Mouse (Mus musculus): ENCODE results near the gene Aldh1a2.
A peak's percentile ranks its signal among the peaks of the same experiment; 100 is the strongest.

The Aldh1a2 gene

DNA sequence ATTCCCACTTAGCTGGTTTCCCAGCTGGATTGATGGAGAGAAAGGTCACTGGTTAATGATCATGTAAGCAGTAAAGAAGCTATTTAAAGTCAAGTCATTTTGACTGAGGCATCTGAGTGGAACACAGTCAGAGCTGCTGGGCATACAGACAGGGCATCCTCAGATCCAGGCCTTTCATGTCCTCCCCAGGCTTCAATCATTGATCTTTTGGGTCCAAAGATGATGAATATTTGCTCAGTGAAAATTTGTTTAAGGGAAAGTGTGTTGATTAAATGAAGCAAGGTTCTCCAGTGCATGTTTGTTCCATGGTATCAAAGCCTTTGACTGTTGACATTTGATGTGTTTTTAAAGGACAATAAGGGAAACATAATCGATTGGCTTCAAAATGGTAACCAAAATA is 39.9 kb upstream of the Aldh1a2 start:
- Histone ChIP-seq H3K9me3 (ENCODE audit: low read length) (no peaks in the 10 kb centered on the region), H3K27me3 (ENCODE audit: insufficient read depth, low read length) (no peaks in the 10 kb centered on the region), H3K4me3 (replicated peaks; ENCODE audit: low read length) (no peak overlapping the region), H3K36me3 (ENCODE audit: insufficient read depth, low read length) (no peaks in the 10 kb centered on the region), H3K4me1 (replicated peaks; ENCODE audit: low read depth, low read length) (peaks cover 9% of the 10 kb centered on the region)
- TF ChIP-seq NANOG (IDR thresholded peaks at IDR 0.05; ENCODE audit: borderline replicate concordance, low read length) = no peak
- TF ChIP-seq CTCF (conservative IDR thresholded peaks at IDR 0.05; ENCODE audit: low read length) = no peak
- no peak for TF ChIP-seq POU5F1 (IDR thresholded peaks at IDR 0.05; ENCODE audit: borderline replicate concordance, low read length)

DNA sequence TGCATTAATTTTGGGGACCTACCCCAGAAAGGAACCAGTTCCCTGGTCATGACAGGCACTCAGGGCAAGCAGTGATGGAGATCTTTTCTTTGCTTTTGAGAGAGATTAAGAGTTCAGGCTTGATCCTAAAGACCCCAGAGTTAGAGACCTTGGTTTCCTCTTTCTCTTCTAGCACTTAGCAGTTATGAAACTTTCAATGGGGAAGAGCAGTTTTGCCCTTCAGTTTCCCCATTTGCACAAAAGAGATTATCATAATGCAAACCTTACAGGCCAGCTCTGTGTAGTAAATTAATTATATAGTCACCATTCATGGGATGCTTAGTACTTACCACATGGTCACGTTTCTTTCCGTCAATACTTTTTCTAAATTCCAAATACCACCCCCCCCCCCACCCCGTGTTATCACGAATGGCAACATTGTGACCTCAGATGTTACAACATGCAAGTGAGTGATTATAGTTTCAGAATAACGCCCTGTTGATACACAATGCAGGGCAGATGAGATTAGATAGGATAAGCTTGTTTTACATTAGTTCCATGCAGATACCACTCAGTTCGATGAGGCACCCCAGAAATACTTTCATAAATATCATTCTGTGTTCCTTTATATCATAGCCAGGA is 36.2 kb upstream of the Aldh1a2 start:
- no peaks in the 10 kb centered on the region for H3K9me3 ChIP-seq (ENCODE audit: low read length)
- H3K4me1 ChIP-seq (replicated peaks; ENCODE audit: low read depth, low read length) = peaks cover 23% of the 10 kb centered on the region
- H3K36me3 ChIP-seq (ENCODE audit: insufficient read depth, low read length) = no peaks in the 10 kb centered on the region
- no peak for TF ChIP-seq POU5F1 (IDR thresholded peaks at IDR 0.05; ENCODE audit: borderline replicate concordance, low read length)
- no peaks in the 10 kb centered on the region for H3K27me3 ChIP-seq (ENCODE audit: insufficient read depth, low read length)
- no peak overlapping the region for H3K4me3 ChIP-seq (replicated peaks; ENCODE audit: low read length)

- Histone ChIP-seq H3K36me3 (ENCODE audit: insufficient read depth, low read length) (no peaks in the 10 kb centered on the region), H3K27me3 (ENCODE audit: insufficient read depth, low read length) (no peaks in the 10 kb centered on the region), H3K9me3 (ENCODE audit: low read length) (no peaks in the 10 kb centered on the region), H3K4me3 (replicated peaks; ENCODE audit: low read length) (no peak overlapping the region), H3K4me1 (replicated peaks; ENCODE audit: low read depth, low read length) (peaks cover 23% of the 10 kb centered on the region)
- TF ChIP-seq POU5F1 (IDR thresholded peaks at IDR 0.05; ENCODE audit: borderline replicate concordance, low read length) (no peak), NANOG (IDR thresholded peaks at IDR 0.05; ENCODE audit: borderline replicate concordance, low read length) (no peak), CTCF (conservative IDR thresholded peaks at IDR 0.05; ENCODE audit: low read length) (no peak; the same call in 1 of the 2 replicates)
These were observed 35.5 kb upstream of the Aldh1a2 start for GRCm38 (mm10) chr9:71179964-71180700.

- Histone ChIP-seq H3K27me3 (ENCODE audit: insufficient read depth, low read length) (no peaks in the 10 kb centered on the region), H3K36me3 (ENCODE audit: insufficient read depth, low read length) (no peaks in the 10 kb centered on the region), H3K4me1 (replicated peaks; ENCODE audit: low read depth, low read length) (peaks cover 32% of the 10 kb centered on the region), H3K9me3 (ENCODE audit: low read length) (no peaks in the 10 kb centered on the region), H3K4me3 (replicated peaks; ENCODE audit: low read length) (no peak overlapping the region)
- TF ChIP-seq POU5F1 (IDR thresholded peaks at IDR 0.05; ENCODE audit: borderline replicate concordance, low read length) (no peak), NANOG (IDR thresholded peaks at IDR 0.05; ENCODE audit: borderline replicate concordance, low read length) (no peak), CTCF (conservative IDR thresholded peaks at IDR 0.05; ENCODE audit: low read length) (no peak)
These were observed 30.3 kb upstream of the Aldh1a2 start for GRCm38 (mm10) chr9:71185285-71185684.

DNA sequence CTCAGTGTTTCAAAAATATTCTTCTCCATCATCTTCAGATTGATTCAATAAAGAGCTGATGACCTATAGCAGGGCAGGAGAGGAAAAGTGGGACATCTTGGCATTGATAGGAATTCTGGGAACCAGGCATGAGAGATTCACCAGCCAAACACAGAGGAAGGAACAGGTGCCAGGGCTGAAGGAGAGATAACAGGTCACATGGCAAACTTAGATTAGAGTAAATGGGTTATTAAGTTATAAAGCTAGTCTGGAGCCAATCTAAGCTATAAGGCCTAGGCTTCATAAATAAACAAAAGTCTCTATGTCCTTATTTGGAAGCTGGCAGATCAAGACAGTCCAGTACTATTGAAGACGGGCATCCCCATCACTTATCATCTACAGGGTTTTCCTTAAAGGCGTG is 29.8 kb upstream of the Aldh1a2 start:
- no peaks in the 10 kb centered on the region for H3K36me3 ChIP-seq (ENCODE audit: insufficient read depth, low read length)
- no peak overlapping the region for H3K4me3 ChIP-seq (replicated peaks; ENCODE audit: low read length)
- TF ChIP-seq NANOG (IDR thresholded peaks at IDR 0.05; ENCODE audit: borderline replicate concordance, low read length) (no peak), CTCF (conservative IDR thresholded peaks at IDR 0.05; ENCODE audit: low read length) (no peak), POU5F1 (IDR thresholded peaks at IDR 0.05; ENCODE audit: borderline replicate concordance, low read length) (no peak)
- H3K9me3 ChIP-seq (ENCODE audit: low read length) = no peaks in the 10 kb centered on the region
- no peaks in the 10 kb centered on the region for H3K27me3 ChIP-seq (ENCODE audit: insufficient read depth, low read length)
- H3K4me1 ChIP-seq (replicated peaks; ENCODE audit: low read depth, low read length) = peaks cover 32% of the 10 kb centered on the region

DNA sequence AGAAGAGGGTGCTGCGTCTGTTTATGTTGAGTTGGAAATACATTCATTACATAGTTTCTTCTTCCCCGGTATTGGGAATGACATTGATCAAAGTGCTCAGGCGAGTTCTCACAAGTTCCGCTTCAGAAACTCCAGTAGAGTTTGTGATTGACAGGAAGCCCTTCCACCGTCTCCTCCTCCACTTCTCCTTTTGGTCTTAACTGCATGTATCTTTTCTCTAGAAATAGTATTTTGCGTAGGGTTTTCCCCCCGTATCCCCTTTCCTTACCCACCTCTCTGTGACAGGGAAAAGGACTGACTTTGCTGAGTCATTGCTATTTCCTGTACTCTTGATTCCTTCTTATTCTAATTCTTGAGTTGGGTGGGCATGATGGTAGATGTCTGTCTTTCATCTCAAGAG is 28.2 kb upstream of the Aldh1a2 start:
- Histone ChIP-seq H3K36me3 (ENCODE audit: insufficient read depth, low read length) (no peaks in the 10 kb centered on the region), H3K27me3 (ENCODE audit: insufficient read depth, low read length) (no peaks in the 10 kb centered on the region), H3K9me3 (ENCODE audit: low read length) (no peaks in the 10 kb centered on the region), H3K4me3 (replicated peaks; ENCODE audit: low read length) (no peak overlapping the region), H3K4me1 (replicated peaks; ENCODE audit: low read depth, low read length) (peaks cover 18% of the 10 kb centered on the region)
- TF ChIP-seq POU5F1 (IDR thresholded peaks at IDR 0.05; ENCODE audit: borderline replicate concordance, low read length) (no peak), NANOG (IDR thresholded peaks at IDR 0.05; ENCODE audit: borderline replicate concordance, low read length) (no peak), CTCF (conservative IDR thresholded peaks at IDR 0.05; ENCODE audit: low read length) (no peak)

GRCm38 (mm10) chr9:71188647-71189415 is 26.8 kb upstream of the Aldh1a2 start:
- H3K36me3 ChIP-seq (ENCODE audit: insufficient read depth, low read length) = no peaks in the 10 kb centered on the region
- no peak overlapping the region for H3K4me3 ChIP-seq (replicated peaks; ENCODE audit: low read length)
- H3K9me3 ChIP-seq (ENCODE audit: low read length) = no peaks in the 10 kb centered on the region
- no peaks in the 10 kb centered on the region for H3K27me3 ChIP-seq (ENCODE audit: insufficient read depth, low read length)
- TF ChIP-seq NANOG (IDR thresholded peaks at IDR 0.05; ENCODE audit: borderline replicate concordance, low read length) = no peak
- no peak for TF ChIP-seq POU5F1 (IDR thresholded peaks at IDR 0.05; ENCODE audit: borderline replicate concordance, low read length)
- TF ChIP-seq CTCF (conservative IDR thresholded peaks at IDR 0.05; ENCODE audit: low read length) = peak; percentile 87
- H3K4me1 ChIP-seq (replicated peaks; ENCODE audit: low read depth, low read length) = peaks cover 18% of the 10 kb centered on the region

DNA sequence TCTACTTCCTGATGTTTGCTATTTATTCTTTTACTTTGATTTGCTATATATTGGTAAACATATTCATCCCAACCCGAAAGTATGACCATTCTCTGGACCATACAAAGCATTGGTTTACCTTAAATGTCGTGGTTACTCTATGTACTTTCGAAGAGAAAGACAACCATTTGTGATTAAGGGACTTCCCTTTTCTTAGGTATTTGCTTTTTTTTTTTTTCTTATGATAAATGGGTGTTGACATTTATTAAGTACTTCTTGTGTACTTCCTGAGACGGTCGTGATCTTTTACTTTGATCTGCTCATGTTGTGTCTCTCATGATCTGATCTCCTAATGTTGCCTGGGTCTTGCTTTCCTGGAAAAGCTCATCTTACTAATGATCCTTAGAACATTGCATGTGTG is 16.8 kb upstream of the Aldh1a2 start:
- H3K36me3 ChIP-seq (ENCODE audit: insufficient read depth, low read length) = no peaks in the 10 kb centered on the region
- H3K4me1 ChIP-seq (replicated peaks; ENCODE audit: low read depth, low read length) = no peaks in the 10 kb centered on the region
- peaks cover 4% of the 10 kb centered on the region; the same call in 1 of the 2 replicates for H3K27me3 ChIP-seq (ENCODE audit: insufficient read depth, low read length)

More for the DNA sequence above, 16.8 kb upstream of the Aldh1a2 start:
- H3K9me3 ChIP-seq (ENCODE audit: low read length) = no peaks in the 10 kb centered on the region
- H3K4me3 ChIP-seq (replicated peaks; ENCODE audit: low read length) = no peak overlapping the region
- TF ChIP-seq NANOG (IDR thresholded peaks at IDR 0.05; ENCODE audit: borderline replicate concordance, low read length) = no peak
- no peak for TF ChIP-seq POU5F1 (IDR thresholded peaks at IDR 0.05; ENCODE audit: borderline replicate concordance, low read length)
- no peak for TF ChIP-seq CTCF (conservative IDR thresholded peaks at IDR 0.05; ENCODE audit: low read length)

All from E14TG2a.4 (cell line).